Mouse (Mus musculus): Measurements from ENCODE around the gene Extl1.

GRCm38 (mm10) chr4:134416602-134417001 lies 33.0 kb upstream of the Extl1 start:
- TF ChIP-seq CTCF (IDR thresholded peaks at IDR 0.05; ENCODE audit: borderline replicate concordance, extremely low read depth, insufficient read depth, insufficient read length): no peak
- no peak for TF ChIP-seq POLR2A (IDR thresholded peaks at IDR 0.05; ENCODE audit: borderline replicate concordance, extremely low read depth, insufficient read depth, insufficient read length, poor library complexity, severe bottlenecking)
